Mouse (Mus musculus): ENCODE data around the gene Ephb1. TPM values are rescaled to one million over a fixed set of nuclear protein-coding genes. Genes with fewer than 3 reads are reported as not detected.

Gene Ephb1
- total and polyA plus RNA-seq, 2 experiments from 2014 or later = 34.9 to 48.6 TPM

GRCm38 (mm10) chr9:101950101-101950500, 404.4 kb downstream of the Ephb1 start:
- no peak overlapping the region for H3K27ac ChIP-seq (ENCODE audit: low read depth, low read length)
- no peak overlapping the region for H3K4me3 ChIP-seq (ENCODE audit: low read depth, low read length)
- no peak overlapping the region for H3K9ac ChIP-seq
- no peaks in the 10 kb centered on the region for H3K27me3 ChIP-seq (ENCODE audit: insufficient read depth, low read length)
- H3K4me1 ChIP-seq (ENCODE audit: insufficient read depth) = no peaks in the 10 kb centered on the region
- DNase-seq (no peak), ATAC-seq (no peak; the same call in 1 of the 2 replicates)
- H3K4me2 ChIP-seq (ENCODE audit: low read depth) = no peak overlapping the region
- no peaks in the 10 kb centered on the region for H3K9me3 ChIP-seq (ENCODE audit: low read length)
- TF ChIP-seq CTCF (IDR thresholded peaks at IDR 0.05; ENCODE audit: low read depth) = no peak
- WGBS = 10% methylated on average over 3 of the region's 3 CpGs
- no peaks in the 10 kb centered on the region for H3K36me3 ChIP-seq (ENCODE audit: insufficient read depth)

GRCm38 (mm10) chr9:101945814-101946213, 408.7 kb downstream of the Ephb1 start:
- Histone ChIP-seq H3K4me3 (ENCODE audit: low read depth, low read length) (no peak overlapping the region), H3K9me3 (ENCODE audit: low read length) (no peaks in the 10 kb centered on the region), H3K9ac (no peak overlapping the region), H3K27ac (ENCODE audit: low read depth, low read length) (no peak overlapping the region), H3K4me2 (ENCODE audit: low read depth) (no peak overlapping the region), H3K4me1 (ENCODE audit: insufficient read depth) (no peaks in the 10 kb centered on the region), H3K36me3 (ENCODE audit: insufficient read depth) (no peaks in the 10 kb centered on the region), H3K27me3 (ENCODE audit: insufficient read depth, low read length) (no peaks in the 10 kb centered on the region)
- no peak for DNase-seq
- no peak for TF ChIP-seq CTCF (IDR thresholded peaks at IDR 0.05; ENCODE audit: low read depth)
- 92% methylated on average over 4 of the region's 4 CpGs for WGBS
- no peak for ATAC-seq

DNA sequence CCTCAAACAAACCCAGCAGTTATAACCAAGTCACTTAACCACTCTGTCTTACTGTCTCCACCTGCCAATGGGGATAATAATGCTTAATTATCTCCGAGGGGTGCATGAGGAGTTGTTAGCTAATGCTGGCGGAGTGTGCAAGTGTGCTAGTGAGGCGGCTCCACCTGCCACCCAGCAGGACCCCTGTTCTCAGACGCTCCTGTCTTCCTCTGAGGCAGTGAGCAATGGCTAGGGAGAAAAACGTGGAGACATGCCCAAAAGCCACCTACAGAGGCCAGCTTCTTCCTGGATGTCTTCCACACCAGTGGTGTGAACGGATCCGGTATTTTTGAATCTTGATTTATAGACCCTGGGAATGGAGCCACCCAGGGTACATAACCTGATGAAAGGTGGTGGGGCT, 409.2 kb downstream of the Ephb1 start:
- Histone ChIP-seq H3K9me3 (ENCODE audit: low read length) (no peaks in the 10 kb centered on the region), H3K9ac (no peak overlapping the region), H3K4me3 (ENCODE audit: low read depth, low read length) (no peak overlapping the region), H3K4me2 (ENCODE audit: low read depth) (no peak overlapping the region), H3K27ac (ENCODE audit: low read depth, low read length) (no peak overlapping the region), H3K27me3 (ENCODE audit: insufficient read depth, low read length) (no peaks in the 10 kb centered on the region), H3K36me3 (ENCODE audit: insufficient read depth) (no peaks in the 10 kb centered on the region), H3K4me1 (ENCODE audit: insufficient read depth) (no peaks in the 10 kb centered on the region)
- WGBS = 39% methylated on average over 7 of the region's 7 CpGs
- ATAC-seq (peak; percentile 32; the same call in 1 of the 2 replicates), DNase-seq (no peak)
- TF ChIP-seq CTCF (IDR thresholded peaks at IDR 0.05; ENCODE audit: low read depth) = no peak

DNA sequence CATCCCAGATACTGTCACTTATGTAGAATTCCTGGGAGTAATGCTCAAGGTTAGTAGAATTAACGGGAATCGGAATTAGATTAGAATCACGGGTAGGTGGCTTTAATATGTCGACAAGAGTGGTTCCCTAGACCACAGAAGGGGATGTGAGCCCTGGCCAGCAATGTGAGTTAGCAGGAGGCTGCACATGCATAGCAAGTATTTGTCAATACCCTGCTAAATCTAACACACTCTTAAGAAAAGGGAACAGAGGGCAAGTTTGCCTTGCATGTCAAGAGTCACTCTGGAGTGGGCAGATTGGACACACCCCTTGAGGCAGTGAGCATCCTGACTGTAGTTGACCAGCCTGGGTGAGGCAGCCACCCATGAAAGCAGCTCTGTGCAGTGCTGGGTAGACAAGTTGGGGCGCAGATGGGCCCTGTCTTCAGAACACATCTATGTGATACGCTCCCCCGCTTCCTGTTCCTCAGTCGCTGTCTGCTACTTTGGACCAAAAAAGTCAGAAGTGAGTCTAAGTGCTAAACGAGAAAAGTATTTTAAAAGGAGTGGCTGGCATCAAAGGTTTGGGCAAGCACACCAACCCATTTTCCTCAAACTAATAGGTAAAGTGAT, 412.3 kb downstream of the Ephb1 start:
- no peak overlapping the region for H3K27ac ChIP-seq (ENCODE audit: low read depth, low read length)
- DNase-seq (no peak), ATAC-seq (no peak)
- WGBS = 88% methylated on average over 9 of the region's 9 CpGs
- no peak overlapping the region for H3K4me2 ChIP-seq (ENCODE audit: low read depth)
- no peaks in the 10 kb centered on the region for H3K4me1 ChIP-seq (ENCODE audit: insufficient read depth)
- no peak overlapping the region for H3K9ac ChIP-seq
- no peak for TF ChIP-seq CTCF (IDR thresholded peaks at IDR 0.05; ENCODE audit: low read depth)
- H3K36me3 ChIP-seq (ENCODE audit: insufficient read depth) = peaks cover 3% of the 10 kb centered on the region; the same call in 1 of the 2 replicates
- no peaks in the 10 kb centered on the region for H3K27me3 ChIP-seq (ENCODE audit: insufficient read depth, low read length)
- no peaks in the 10 kb centered on the region for H3K9me3 ChIP-seq (ENCODE audit: low read length)
- H3K4me3 ChIP-seq (ENCODE audit: low read depth, low read length) = no peak overlapping the region

DNA sequence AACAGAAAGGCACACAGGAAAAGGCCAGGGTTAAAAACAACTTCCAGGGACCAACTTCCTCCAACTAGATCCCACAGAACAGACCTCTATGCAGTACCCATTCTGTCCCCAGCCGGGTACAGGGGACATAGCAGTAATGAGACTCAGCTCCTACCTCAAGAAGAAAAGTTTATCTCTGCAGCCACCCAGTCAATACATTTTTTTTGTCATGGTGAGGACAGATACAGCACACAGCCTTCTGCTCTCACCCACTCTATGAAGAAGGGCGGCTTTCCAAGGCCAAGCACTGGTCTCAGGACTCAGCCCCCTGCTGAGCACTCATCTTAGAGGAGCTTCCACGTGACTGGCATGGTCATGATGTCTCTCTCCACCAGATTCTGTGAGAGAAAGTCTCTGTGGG, 414.3 kb downstream of the Ephb1 start:
- no peaks in the 10 kb centered on the region for H3K4me1 ChIP-seq (ENCODE audit: insufficient read depth)
- H3K36me3 ChIP-seq (ENCODE audit: insufficient read depth) = peaks cover 3% of the 10 kb centered on the region; the same call in 1 of the 2 replicates
- H3K27me3 ChIP-seq (ENCODE audit: insufficient read depth, low read length) = no peaks in the 10 kb centered on the region
- no peak overlapping the region for H3K4me2 ChIP-seq (ENCODE audit: low read depth)
- H3K4me3 ChIP-seq (ENCODE audit: low read depth, low read length) = no peak overlapping the region
- no peak overlapping the region for H3K9ac ChIP-seq
- no peak overlapping the region for H3K27ac ChIP-seq (ENCODE audit: low read depth, low read length)
- ATAC-seq (no peak), DNase-seq (no peak)
- 79% methylated on average over 3 of the region's 3 CpGs for WGBS
- no peaks in the 10 kb centered on the region for H3K9me3 ChIP-seq (ENCODE audit: low read length)
- no peak for TF ChIP-seq CTCF (IDR thresholded peaks at IDR 0.05; ENCODE audit: low read depth)

DNA sequence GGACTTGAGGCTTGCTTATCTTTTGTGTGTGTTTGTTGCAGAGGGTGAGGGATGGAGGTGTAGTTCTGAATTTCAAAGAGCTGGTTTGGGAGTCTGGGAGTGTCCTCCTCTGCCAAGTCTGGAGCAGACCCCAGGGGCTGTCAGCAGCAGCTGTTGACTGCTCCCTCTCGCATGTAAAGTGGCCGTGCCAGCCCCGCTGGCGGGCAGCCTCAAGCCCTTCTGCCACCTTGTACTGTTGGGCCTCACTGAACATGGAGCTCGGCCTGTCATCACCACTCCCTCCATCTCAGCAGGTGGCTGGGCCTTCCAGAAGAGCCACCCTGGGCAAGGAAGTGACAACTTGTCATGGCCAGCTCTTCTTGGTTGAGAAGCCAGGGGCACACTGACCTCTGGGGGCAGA, 415.5 kb downstream of the Ephb1 start:
- 26% methylated on average over 5 of the region's 5 CpGs for WGBS
- Histone ChIP-seq H3K36me3 (ENCODE audit: insufficient read depth) (peaks cover 3% of the 10 kb centered on the region; the same call in 1 of the 2 replicates), H3K4me3 (ENCODE audit: low read depth, low read length) (no peak overlapping the region), H3K9ac (no peak overlapping the region), H3K27ac (ENCODE audit: low read depth, low read length) (no peak overlapping the region), H3K4me1 (ENCODE audit: insufficient read depth) (no peaks in the 10 kb centered on the region), H3K4me2 (ENCODE audit: low read depth) (no peak overlapping the region), H3K27me3 (ENCODE audit: insufficient read depth, low read length) (no peaks in the 10 kb centered on the region), H3K9me3 (ENCODE audit: low read length) (no peaks in the 10 kb centered on the region)
- ATAC-seq = peak; percentile 90
- peak; percentile 66 for DNase-seq
- TF ChIP-seq CTCF (IDR thresholded peaks at IDR 0.05; ENCODE audit: low read depth) = no peak

GRCm38 (mm10) chr9:101938066-101938465, 416.4 kb downstream of the Ephb1 start:
- TF ChIP-seq CTCF (IDR thresholded peaks at IDR 0.05; ENCODE audit: low read depth) = no peak
- no peak for ATAC-seq
- H3K27me3 ChIP-seq (ENCODE audit: insufficient read depth, low read length) = no peaks in the 10 kb centered on the region
- no peak overlapping the region for H3K4me3 ChIP-seq (ENCODE audit: low read depth, low read length)
- H3K4me1 ChIP-seq (ENCODE audit: insufficient read depth) = no peaks in the 10 kb centered on the region
- no peak overlapping the region for H3K27ac ChIP-seq (ENCODE audit: low read depth, low read length)
- 70% methylated on average over 4 of the region's 4 CpGs for WGBS
- DNase-seq = no peak
- H3K9ac ChIP-seq = no peak overlapping the region
- H3K9me3 ChIP-seq (ENCODE audit: low read length) = no peaks in the 10 kb centered on the region
- H3K36me3 ChIP-seq (ENCODE audit: insufficient read depth) = peaks cover 3% of the 10 kb centered on the region; the same call in 1 of the 2 replicates
- no peak overlapping the region for H3K4me2 ChIP-seq (ENCODE audit: low read depth)
